Mouse (Mus musculus) c-Kit-positive CD71-positive TER-119-positive erythroid progenitor cells, embryonic 14.5 days (primary cell): ENCODE data around the gene Pcbp3.
A peak's percentile ranks its signal among the peaks of the same experiment; 100 is the strongest.

Experiments
- DNase-seq: peaks from one replicate; pipeline ENCODE4 v3.0.0-alpha.2; 2013; ENCODE audit warnings: low spot score

Gene Pcbp3

GRCm38 (mm10) chr10:76729631-76730620, 231.8 kb downstream of the Pcbp3 start:
- no peak for DNase-seq

- peak; percentile 29 for DNase-seq
These were observed 233.3 kb downstream of the Pcbp3 start for GRCm38 (mm10) chr10:76728369-76728768.

GRCm38 (mm10) chr10:76727301-76727700, 234.4 kb downstream of the Pcbp3 start:
- DNase-seq, result no peak

GRCm38 (mm10) chr10:76726866-76727265, 234.8 kb downstream of the Pcbp3 start:
- no peak for DNase-seq

- DNase-seq, result no peak
These were observed 235.9 kb downstream of the Pcbp3 start, which contains the start of gene Col6a1 for GRCm38 (mm10) chr10:76725682-76726285. Gene Col6a1, minus strand, starts transcription at chr10:76726168.

GRCm38 (mm10) chr10:76725097-76725496, 236.6 kb downstream of the Pcbp3 start:
- DNase-seq, result no peak

GRCm38 (mm10) chr10:76724231-76724736, 237.4 kb downstream of the Pcbp3 start:
- no peak for DNase-seq

GRCm38 (mm10) chr10:76722751-76723450, 238.8 kb downstream of the Pcbp3 start:
- no peak for DNase-seq

- no peak for DNase-seq
These were observed 239.9 kb downstream of the Pcbp3 start for GRCm38 (mm10) chr10:76721746-76722145.

- DNase-seq, result no peak
These were observed 240.5 kb downstream of the Pcbp3 start for GRCm38 (mm10) chr10:76721216-76721615.

- no peak for DNase-seq
These were observed 244.1 kb downstream of the Pcbp3 start for GRCm38 (mm10) chr10:76717631-76718030.

- no peak for DNase-seq
These were observed 244.7 kb downstream of the Pcbp3 start for GRCm38 (mm10) chr10:76717026-76717425.

GRCm38 (mm10) chr10:76714303-76714702, 247.4 kb downstream of the Pcbp3 start:
- DNase-seq, result no peak

- DNase-seq, result no peak
These were observed 249.2 kb downstream of the Pcbp3 start for GRCm38 (mm10) chr10:76712500-76712899.
